Mouse (Mus musculus) kidney, embryonic 15.5 days (tissue): ENCODE measurements around the gene Ctu2. TPM values are rescaled to one million over a fixed set of nuclear protein-coding genes. Genes with fewer than 3 reads are reported as not detected.

Source experiments
- ATAC-seq: fragments of 200-750 bp; cut with Nextera tagmentation; replicated peaks from 2 replicates; pipeline ENCODE4 v1.8.0; 2017; ENCODE audit warnings: moderate TSS enrichment; ENCODE audit not compliant: low FRiP score
- H3K27ac ChIP-seq: fragments of 300-500 bp; sonication (generic); 2 replicates; pipeline ENCODE4 v1.5.1; 2015; ENCODE audit warnings: mild to moderate bottlenecking, inconsistent platforms
- H3K27me3 ChIP-seq: fragments of 300-500 bp; sonication (generic); 2 replicates; pipeline ENCODE4 v1.6.1; 2015; ENCODE audit warnings: inconsistent platforms
- H3K36me3 ChIP-seq: fragments of 300-500 bp; sonication (generic); 2 replicates; pipeline ENCODE4 v1.6.1; 2015; ENCODE audit warnings: inconsistent platforms
- H3K4me1 ChIP-seq: fragments of 300-500 bp; sonication (generic); 2 replicates; pipeline ENCODE4 v1.6.1; 2015; ENCODE audit warnings: inconsistent platforms
- H3K4me2 ChIP-seq: fragments of 300-500 bp; sonication (generic); 2 replicates; pipeline ENCODE4 v1.6.1; 2015; ENCODE audit warnings: moderate library complexity, mild to moderate bottlenecking, inconsistent platforms
- H3K4me3 ChIP-seq: fragments of 300-500 bp; sonication (generic); replicated peaks from 2 replicates; pipeline ENCODE4 v1.5.1; 2015; ENCODE audit warnings: mild to moderate bottlenecking, inconsistent platforms
- H3K9ac ChIP-seq: fragments of 300-500 bp; sonication (generic); 2 replicates; pipeline ENCODE4 v1.6.1; 2015; ENCODE audit warnings: mild to moderate bottlenecking, inconsistent platforms
- H3K9me3 ChIP-seq: fragments of 300-500 bp; sonication (generic); replicated peaks from 2 replicates; pipeline ENCODE4 v1.6.1; 2016; ENCODE audit warnings: inconsistent platforms
- WGBS: fragments of 180-500 bp; shearing (Covaris S2); methylation state at CpG from one replicate; pipeline ENCODE4 v1.1.7; 2015; ENCODE audit warnings: mixed read lengths; 5-methylcytosine and 5-hydroxymethylcytosine counted together
- microRNA-seq: library from miRNA; unstranded; fragments of <30 nt; microRNA quantifications from one replicate; pipeline ENCODE4, GENCODE M21; 2016
- polyA plus RNA-seq: library from polyadenylated mRNA; unstranded; fragments of >200 nt; fragmentation: Nextera tagmentation; extraction: Ambion mirVana; gene quantifications from 2 replicates; pipeline ENCODE4 v1.2.1, GENCODE M21; 2015

Gene Ctu2
- polyA plus RNA-seq, 1 experiment from 2014 or later, result 55.7 TPM

DNA sequence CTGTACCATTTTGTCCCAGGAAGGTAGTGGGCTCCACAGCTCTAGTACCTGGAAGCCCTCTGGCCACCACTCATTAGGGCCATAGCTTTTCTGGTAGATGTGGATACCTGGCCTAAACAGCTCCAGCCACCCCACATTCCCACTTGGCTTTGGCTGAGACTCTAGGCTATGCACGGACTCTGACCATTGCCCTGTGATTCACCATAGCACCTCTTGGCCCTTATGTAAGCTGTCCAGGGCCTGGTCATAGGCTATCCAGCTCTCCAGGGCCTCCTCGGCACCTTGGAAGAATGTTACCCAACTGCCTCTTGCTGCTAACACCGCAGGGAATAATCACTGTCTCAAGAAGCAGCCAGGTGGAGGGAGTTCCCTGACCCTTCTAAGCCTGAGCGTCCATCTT is 53.2 kb downstream of the Ctu2 start:
- Histone ChIP-seq H3K4me2 (no peak overlapping the region), H3K36me3 (no peaks in the 10 kb centered on the region; the same call in 1 of the 2 replicates), H3K9me3 (no peaks in the 10 kb centered on the region), H3K9ac (no peak overlapping the region), H3K4me1 (peaks cover 63% of the 10 kb centered on the region), H3K27me3 (no peaks in the 10 kb centered on the region), H3K27ac (no peak overlapping the region), H3K4me3 (no peak overlapping the region)
- WGBS, result 90% methylated on average over 4 of the region's 4 CpGs
- no peak for ATAC-seq

DNA sequence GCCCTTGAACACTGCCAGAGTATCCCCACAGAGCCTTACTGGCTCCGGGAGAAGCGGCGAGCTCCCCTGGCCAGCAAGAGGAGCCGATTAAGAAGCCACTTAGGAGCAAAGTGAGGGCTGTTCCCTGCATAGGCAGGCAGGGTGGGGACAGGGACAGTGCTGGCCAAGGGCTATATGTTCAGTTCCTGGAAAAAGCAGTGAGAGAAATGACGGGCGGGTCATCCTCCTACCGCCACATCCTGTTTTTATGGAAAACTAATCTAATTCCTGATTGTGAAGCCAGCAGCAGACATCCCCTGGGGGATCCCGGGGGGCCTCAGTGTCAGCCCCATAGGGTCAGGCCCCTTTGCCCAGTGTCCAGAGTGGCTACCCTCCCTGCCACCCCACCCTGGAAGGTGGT is 55.4 kb downstream of the Ctu2 start:
- no peaks in the 10 kb centered on the region for H3K27me3 ChIP-seq
- no peak overlapping the region for H3K9ac ChIP-seq
- H3K4me1 ChIP-seq, result peaks cover 48% of the 10 kb centered on the region
- H3K9me3 ChIP-seq, result no peaks in the 10 kb centered on the region
- no peak overlapping the region for H3K4me2 ChIP-seq
- peak overlapping the region; percentile 52 for H3K27ac ChIP-seq
- ATAC-seq, result no peak
- no peaks in the 10 kb centered on the region; the same call in 1 of the 2 replicates for H3K36me3 ChIP-seq
- no peak overlapping the region for H3K4me3 ChIP-seq
- 63% methylated on average over 8 of the region's 8 CpGs for WGBS

Small RNA genes lying within 50 kb of the gene (microRNA-seq; reads per million reads assigned to microRNA genes)
- not detected for gene Gm24366

Other genes starting within 250 kb of the Ctu2 start
- 2.2 and 2.4 TPM in 2 replicates for gene Zfpm1, start 194.0 kb upstream of the Ctu2 start, polyA plus RNA-seq
- not detected in 2 replicates for gene Trhr2, start 115.4 kb upstream of the Ctu2 start, polyA plus RNA-seq
- gene Zc3h18, start 99.5 kb upstream of the Ctu2 start, polyA plus RNA-seq, result 53.2 and 53.9 TPM in 2 replicates
- not detected in 2 replicates for gene Il17c, start 54.1 kb upstream of the Ctu2 start, polyA plus RNA-seq
- 310 and 320 TPM in 2 replicates for gene Cyba, start 43.2 kb upstream of the Ctu2 start, polyA plus RNA-seq
- 32.7 and 37.5 TPM in 2 replicates for gene Mvd, start 32.7 kb upstream of the Ctu2 start, polyA plus RNA-seq
- 0.34 and 0.78 TPM in 2 replicates for gene Snai3, start 15.4 kb upstream of the Ctu2 start, polyA plus RNA-seq
- 37.7 and 39.8 TPM in 2 replicates for gene Rnf166, start 79 bp upstream of the Ctu2 start, polyA plus RNA-seq
- 13.2 and 17.8 TPM in 2 replicates for gene Piezo1, start 75.2 kb downstream of the Ctu2 start, polyA plus RNA-seq
- 40.8 and 50.4 TPM in 2 replicates for gene Cdt1, start 91.9 kb downstream of the Ctu2 start, polyA plus RNA-seq
- 333 and 353 TPM in 2 replicates for gene Aprt, start 100.8 kb downstream of the Ctu2 start, polyA plus RNA-seq
- 14.0 and 16.0 TPM in 2 replicates for gene Galns, start 135.3 kb downstream of the Ctu2 start, polyA plus RNA-seq
- 51.8 and 54.8 TPM in 2 replicates for gene Trappc2l, start 135.5 kb downstream of the Ctu2 start, polyA plus RNA-seq
- gene Pabpn1l, start 146.6 kb downstream of the Ctu2 start, polyA plus RNA-seq, result 0.18 TPM in 1 of 2 replicates, not detected in the other
- gene Cbfa2t3, start 223.0 kb downstream of the Ctu2 start, polyA plus RNA-seq, result 3.5 and 3.6 TPM in 2 replicates